Mouse (Mus musculus) heart, embryonic 16.5 days (tissue): ENCODE measurements around the gene Plaur. TPM values are rescaled to one million over a fixed set of nuclear protein-coding genes. Genes with fewer than 3 reads are reported as not detected.

ENCODE experiments used
- ATAC-seq: fragments of 200-750 bp; cut with Nextera tagmentation; replicated peaks from 2 replicates; pipeline ENCODE4 v1.8.0; 2017; ENCODE audit warnings: moderate number of reproducible peaks; ENCODE audit not compliant: insufficient read depth, low FRiP score; ENCODE audit errors: extremely low read depth
- H3K27ac ChIP-seq: fragments of 300-500 bp; sonication (generic); 2 replicates; pipeline ENCODE4 v1.5.1; 2014; ENCODE audit warnings: mild to moderate bottlenecking, low read length, control low read depth, moderate library complexity
- H3K27me3 ChIP-seq: fragments of 300-500 bp; sonication (generic); 2 replicates; pipeline ENCODE4 v1.6.1; 2014; ENCODE audit warnings: low read length, mixed read lengths; ENCODE audit not compliant: control insufficient read depth, insufficient read depth
- H3K36me3 ChIP-seq: fragments of 300-500 bp; sonication (generic); 2 replicates; pipeline ENCODE4 v1.6.1; 2014; ENCODE audit not compliant: control insufficient read depth, insufficient read depth
- H3K4me1 ChIP-seq: fragments of 300-500 bp; sonication (generic); 2 replicates; pipeline ENCODE4 v1.6.1; 2014; ENCODE audit warnings: low read length, mixed read lengths; ENCODE audit not compliant: control insufficient read depth, insufficient read depth
- H3K4me2 ChIP-seq: fragments of 300-500 bp; sonication (generic); 2 replicates; pipeline ENCODE4 v1.6.1; 2014; ENCODE audit warnings: low read depth, mild to moderate bottlenecking, control low read depth, low read length
- H3K4me3 ChIP-seq: fragments of 300-500 bp; sonication (generic); 2 replicates; pipeline ENCODE4 v1.5.1; 2014; ENCODE audit warnings: mild to moderate bottlenecking, control low read depth, low read length
- H3K9ac ChIP-seq: fragments of 300-500 bp; sonication (generic); 2 replicates; pipeline ENCODE4 v1.6.1; 2014; ENCODE audit warnings: low read length, control low read depth
- H3K9me3 ChIP-seq: fragments of 300-500 bp; sonication (generic); replicated peaks from 2 replicates; pipeline ENCODE4 v1.6.1; 2016; ENCODE audit warnings: low read length; ENCODE audit not compliant: control insufficient read depth
- WGBS: fragments of 180-500 bp; shearing (Covaris S2); extraction: QIAGEN DNeasy Blood & Tissue Kit; methylation state at CpG from one replicate; pipeline ENCODE4 v1.1.7; 2014; 5-methylcytosine and 5-hydroxymethylcytosine counted together
- polyA plus RNA-seq: library from polyadenylated mRNA; unstranded; fragments of >200 nt; fragmentation: Nextera tagmentation; extraction: Ambion mirVana; gene quantifications from 2 replicates; pipeline ENCODE4 v1.2.1, GENCODE M21; 2015

The Plaur gene
- polyA plus RNA-seq, 1 experiment from 2014 or later, result 8.1 TPM

- H3K27me3 ChIP-seq, result no peaks in the 10 kb centered on the region
- H3K9ac ChIP-seq, result no peak overlapping the region
- H3K27ac ChIP-seq, result no peak overlapping the region
- H3K4me1 ChIP-seq, result peaks cover 22% of the 10 kb centered on the region
- H3K36me3 ChIP-seq, result 0 out of 2 replicates have a peak, but pooled peaks cover 7% of the 10 kb centered on the region
- ATAC-seq, result no peak
- no peak overlapping the region for H3K4me3 ChIP-seq
- 80% methylated on average over 9 of the region's 9 CpGs for WGBS
- H3K9me3 ChIP-seq, result no peaks in the 10 kb centered on the region
- no peak overlapping the region for H3K4me2 ChIP-seq
These were observed 36.4 kb upstream of the Plaur start for GRCm38 (mm10) chr7:24425919-24426318.

DNA sequence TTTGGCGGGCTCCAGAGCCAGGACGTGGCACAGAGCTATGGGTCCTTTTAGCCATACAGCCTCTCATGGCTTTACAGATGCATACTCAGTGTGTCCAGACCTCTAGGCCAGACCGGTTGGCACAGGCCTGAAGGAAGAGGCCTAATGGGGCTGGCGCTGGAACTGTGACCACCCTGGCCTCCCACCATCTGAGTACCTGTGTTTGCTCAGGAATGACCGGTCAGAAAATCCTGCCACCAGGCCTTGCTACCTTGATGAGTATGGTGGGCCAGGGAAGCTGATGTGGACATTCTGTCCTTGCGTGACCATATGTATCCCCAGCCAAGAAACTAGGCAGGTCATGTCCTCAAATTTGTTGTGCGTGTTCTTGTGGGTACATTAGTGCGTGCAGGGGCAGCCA, 35.1 kb upstream of the Plaur start:
- no peak overlapping the region for H3K9ac ChIP-seq
- no peak overlapping the region for H3K4me2 ChIP-seq
- WGBS, result 93% methylated on average over 8 of the region's 8 CpGs
- H3K27me3 ChIP-seq, result peaks cover 6% of the 10 kb centered on the region; the same call in 1 of the 2 replicates
- no peaks in the 10 kb centered on the region for H3K9me3 ChIP-seq
- H3K36me3 ChIP-seq, result no peaks in the 10 kb centered on the region
- H3K27ac ChIP-seq, result no peak overlapping the region
- no peak for ATAC-seq
- peaks cover 22% of the 10 kb centered on the region for H3K4me1 ChIP-seq
- no peak overlapping the region for H3K4me3 ChIP-seq

DNA sequence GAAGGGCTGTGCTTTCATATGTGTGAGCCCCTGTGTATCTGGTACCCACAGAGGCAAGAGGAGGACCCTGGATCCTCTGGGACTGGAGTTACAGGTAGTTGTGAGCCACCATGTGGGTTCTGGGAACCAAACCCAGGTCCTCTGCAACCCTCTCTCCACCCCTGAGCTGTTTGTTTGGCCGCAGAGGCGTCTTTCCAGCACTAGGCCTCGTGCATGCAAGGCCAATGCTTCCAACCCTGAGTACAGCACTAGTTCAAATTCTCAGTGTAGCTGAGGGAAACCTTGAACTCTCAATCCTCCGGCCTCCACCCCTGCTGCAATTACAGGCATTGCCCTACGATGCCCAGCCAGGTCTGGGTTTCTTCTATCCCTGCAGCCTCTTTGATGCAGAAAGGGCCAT, 33.6 kb upstream of the Plaur start:
- H3K4me1 ChIP-seq, result peaks cover 21% of the 10 kb centered on the region
- no peak overlapping the region for H3K27ac ChIP-seq
- 92% methylated on average over 5 of the region's 5 CpGs for WGBS
- no peak overlapping the region for H3K4me2 ChIP-seq
- H3K27me3 ChIP-seq, result peaks cover 21% of the 10 kb centered on the region
- no peaks in the 10 kb centered on the region for H3K9me3 ChIP-seq
- H3K4me3 ChIP-seq, result no peak overlapping the region
- H3K36me3 ChIP-seq, result no peaks in the 10 kb centered on the region
- H3K9ac ChIP-seq, result no peak overlapping the region
- ATAC-seq, result no peak

DNA sequence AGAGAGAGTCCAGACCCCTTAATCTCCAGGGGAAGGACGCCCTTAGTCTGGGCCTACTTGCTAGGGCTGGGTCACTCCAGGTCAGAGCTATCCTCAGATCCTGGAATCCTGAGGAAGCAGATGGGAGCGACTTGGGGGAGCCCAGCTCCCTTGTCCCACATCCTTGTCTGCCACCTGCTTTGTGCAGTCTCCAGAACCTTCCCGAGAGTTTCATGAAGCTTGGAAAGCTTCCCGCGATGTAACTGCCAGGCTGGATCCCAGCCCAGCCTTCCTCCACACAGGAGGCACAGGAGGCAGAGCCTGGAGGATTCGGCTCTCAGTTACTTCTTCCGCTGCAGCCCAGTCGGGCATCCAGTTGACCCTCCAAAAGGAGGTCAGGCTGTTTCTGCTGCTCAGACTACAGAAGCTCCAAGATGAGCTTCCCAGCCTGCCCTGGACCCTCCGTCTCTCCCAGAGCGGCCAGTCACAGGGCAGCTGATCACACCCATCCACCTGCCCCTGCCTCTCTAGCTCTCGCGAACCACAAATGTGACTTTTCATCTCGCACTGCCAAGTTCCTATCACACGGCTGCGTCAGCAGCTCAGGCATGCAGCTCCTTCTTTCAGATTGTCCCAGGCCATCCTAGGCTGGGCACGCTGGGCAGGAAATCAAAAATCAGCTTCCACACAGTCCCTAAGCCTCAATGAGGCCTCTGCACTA, 32.7 kb upstream of the Plaur start:
- peak; percentile 74 for ATAC-seq
- H3K4me1 ChIP-seq, result peaks cover 13% of the 10 kb centered on the region
- H3K4me2 ChIP-seq, result peak overlapping the region; percentile 38
- 35% methylated on average over 16 of the region's 16 CpGs for WGBS
- peak overlapping the region; percentile 10 for H3K9ac ChIP-seq
- H3K4me3 ChIP-seq, result no peak overlapping the region
- peak overlapping the region; percentile 80 for H3K27ac ChIP-seq
- H3K9me3 ChIP-seq, result no peaks in the 10 kb centered on the region
- H3K27me3 ChIP-seq, result peaks cover 21% of the 10 kb centered on the region
- no peaks in the 10 kb centered on the region for H3K36me3 ChIP-seq

DNA sequence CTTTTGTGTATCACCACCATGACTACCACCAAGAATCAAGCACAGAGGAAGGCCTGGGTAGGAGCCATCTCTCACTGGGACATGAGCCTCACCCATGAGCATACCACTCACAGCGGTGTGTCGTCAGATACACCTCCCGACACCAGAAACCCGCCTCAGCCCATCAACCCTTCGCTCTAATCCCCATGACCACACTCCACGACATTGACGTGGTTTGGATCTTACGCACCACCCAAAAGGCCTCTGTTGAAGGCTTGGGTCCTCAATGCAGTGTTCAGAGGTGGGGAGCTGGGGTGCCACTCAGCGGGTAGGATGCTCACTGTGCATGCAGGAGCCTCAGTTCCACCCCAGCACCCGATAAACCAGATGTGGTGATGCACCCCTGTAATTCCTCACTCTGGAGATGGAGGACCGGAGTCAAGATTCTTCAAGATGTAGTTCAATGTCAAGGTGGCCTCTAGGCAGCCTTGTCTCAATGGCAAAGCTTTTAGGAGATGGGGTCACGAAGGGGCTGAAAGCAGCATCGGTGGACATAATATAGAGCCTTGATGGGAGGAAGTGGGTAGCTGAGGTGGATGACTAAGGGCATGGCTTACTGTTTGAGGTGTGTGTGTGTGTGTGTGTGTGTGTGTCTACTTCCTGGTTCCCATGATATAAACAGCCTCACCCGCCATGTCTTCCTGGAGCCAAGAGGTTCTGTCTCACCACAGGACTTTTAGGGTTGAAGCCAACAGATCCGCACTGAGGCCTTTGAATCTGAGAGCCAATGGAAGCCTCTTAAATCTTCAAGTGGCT, 31.5 kb upstream of the Plaur start:
- Histone ChIP-seq H3K4me1 (peaks cover 8% of the 10 kb centered on the region), H3K4me3 (no peak overlapping the region), H3K9me3 (no peaks in the 10 kb centered on the region), H3K4me2 (no peak overlapping the region), H3K27me3 (peaks cover 21% of the 10 kb centered on the region), H3K36me3 (no peaks in the 10 kb centered on the region), H3K27ac (no peak overlapping the region), H3K9ac (no peak overlapping the region)
- ATAC-seq, result no peak
- whole genome bisulfite sequencing, result 92% methylated on average over 15 of the region's 15 CpGs

- no peak for ATAC-seq
- H3K4me3 ChIP-seq, result no peak overlapping the region
- H3K27ac ChIP-seq, result no peak overlapping the region
- no peak overlapping the region for H3K9ac ChIP-seq
- no peak overlapping the region for H3K4me2 ChIP-seq
- peaks cover 8% of the 10 kb centered on the region for H3K4me1 ChIP-seq
- H3K27me3 ChIP-seq, result peaks cover 21% of the 10 kb centered on the region
- H3K9me3 ChIP-seq, result no peaks in the 10 kb centered on the region
- H3K36me3 ChIP-seq, result no peaks in the 10 kb centered on the region
- WGBS, result 31% methylated on average over 11 of the region's 11 CpGs
These were observed 30.6 kb upstream of the Plaur start for GRCm38 (mm10) chr7:24431713-24432112.

GRCm38 (mm10) chr7:24435305-24435704, 27.0 kb upstream of the Plaur start:
- no peak overlapping the region for H3K9ac ChIP-seq
- H3K9me3 ChIP-seq, result no peaks in the 10 kb centered on the region
- no peak for ATAC-seq
- no peak overlapping the region for H3K4me3 ChIP-seq
- no peak overlapping the region for H3K4me2 ChIP-seq
- H3K4me1 ChIP-seq, result peaks cover 11% of the 10 kb centered on the region
- 72% methylated on average over 5 of the region's 5 CpGs for WGBS
- no peaks in the 10 kb centered on the region for H3K36me3 ChIP-seq
- no peak overlapping the region for H3K27ac ChIP-seq
- peaks cover 21% of the 10 kb centered on the region for H3K27me3 ChIP-seq

- no peaks in the 10 kb centered on the region for H3K9me3 ChIP-seq
- 31% methylated on average over 10 of the region's 10 CpGs for WGBS
- H3K4me2 ChIP-seq, result peak overlapping the region; percentile 33; the same call in 1 of the 2 replicates
- no peak overlapping the region for H3K4me3 ChIP-seq
- ATAC-seq, result peak; percentile 54; the same call in 1 of the 2 replicates
- H3K36me3 ChIP-seq, result no peaks in the 10 kb centered on the region
- H3K9ac ChIP-seq, result 0 out of 2 replicates have a peak overlapping the region, but pooled peaks have one; percentile 40
- H3K4me1 ChIP-seq, result peaks cover 11% of the 10 kb centered on the region
- peak overlapping the region; percentile 79 for H3K27ac ChIP-seq
- H3K27me3 ChIP-seq, result peaks cover 8% of the 10 kb centered on the region
These were observed 24.3 kb upstream of the Plaur start for GRCm38 (mm10) chr7:24437981-24438380.

GRCm38 (mm10) chr7:24439191-24439590, 23.1 kb upstream of the Plaur start:
- no peak for ATAC-seq
- Histone ChIP-seq H3K9me3 (no peaks in the 10 kb centered on the region), H3K36me3 (no peaks in the 10 kb centered on the region), H3K4me1 (peaks cover 11% of the 10 kb centered on the region), H3K27me3 (no peaks in the 10 kb centered on the region), H3K27ac (no peak overlapping the region), H3K9ac (no peak overlapping the region), H3K4me3 (no peak overlapping the region), H3K4me2 (no peak overlapping the region)
- 84% methylated on average over 6 of the region's 6 CpGs for WGBS
